Mouse (Mus musculus): Measurements from ENCODE around the gene Gtf2h5. TPM values are rescaled to one million over a fixed set of nuclear protein-coding genes. Genes with fewer than 3 reads are reported as not detected.

Gene Gtf2h5
- total RNA-seq (2022) = 10 to 100 TPM; 72.6 to 91.7 (median 76.8) TPM

DNA sequence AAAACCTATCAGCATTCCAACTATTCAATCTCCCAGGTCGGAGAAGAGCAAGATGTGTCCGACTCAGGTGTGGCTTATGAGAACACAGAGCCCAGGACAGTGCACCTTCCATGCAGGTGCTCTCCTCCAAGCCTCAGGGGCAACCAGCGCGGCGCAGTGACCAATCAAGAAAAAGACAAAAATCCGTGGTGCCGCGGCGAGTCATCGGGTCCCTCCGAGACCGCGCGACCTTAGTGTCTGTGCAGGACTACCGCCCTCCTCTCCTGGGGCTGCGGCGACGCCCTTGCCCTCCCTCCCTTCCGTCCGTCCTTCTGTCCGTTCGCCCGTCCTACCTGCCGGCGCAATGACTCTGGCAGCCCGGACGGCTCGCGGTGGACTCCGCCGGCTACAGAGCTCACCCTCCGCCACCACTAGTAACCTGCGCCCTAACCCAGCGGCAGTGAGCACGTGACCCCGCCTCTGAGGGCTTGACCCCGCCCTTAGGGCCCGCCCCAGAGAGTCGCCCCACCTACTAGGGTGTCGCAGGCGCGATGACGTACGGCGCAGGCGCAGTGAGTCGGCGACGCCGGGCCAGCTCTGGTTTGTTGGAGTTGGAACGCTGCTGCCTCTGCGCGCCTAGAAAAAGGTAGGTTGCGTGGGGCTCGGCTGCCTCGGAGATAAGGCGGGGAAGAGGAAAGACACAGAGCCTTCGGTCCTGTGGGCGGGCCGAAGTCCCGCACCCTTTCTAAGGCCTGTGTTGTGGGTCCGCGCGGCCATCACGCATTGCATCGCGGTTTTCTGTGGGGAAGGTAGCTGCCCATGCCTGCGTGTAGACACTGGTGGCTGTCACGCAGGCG, at the start of gene Gtf2h5, which contains the start of gene Serac1:
TSS of gene Gtf2h5 (plus strand) at position 500 of the 836 bp plus-strand sequence.
TSS of gene Serac1 (minus strand) at position 455 of the 836 bp plus-strand sequence.
- DNase-seq = peak; percentile 97

DNA sequence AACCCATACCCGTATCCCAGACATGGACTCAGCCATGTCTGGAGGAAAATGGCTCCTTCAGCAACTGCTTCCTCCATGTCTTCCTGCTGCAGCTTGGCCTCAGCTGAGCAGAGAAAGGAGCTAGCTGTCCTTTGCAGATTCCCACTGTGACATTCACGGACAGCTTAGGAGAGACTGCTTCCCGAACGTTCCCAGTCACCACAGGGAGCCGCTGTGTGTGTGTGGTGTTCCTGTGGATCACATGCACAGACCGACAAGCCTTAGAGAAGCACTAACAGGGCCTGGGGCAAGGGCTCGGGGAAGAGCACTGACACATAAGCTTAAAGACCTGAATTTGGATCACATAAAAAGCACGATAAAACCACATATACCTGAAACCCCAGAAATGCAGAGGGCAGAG, 43.9 kb upstream of the Gtf2h5 start:
- no peak for DNase-seq

- DNase-seq = no peak
Measured at GRCm38 (mm10) chr17:6036458-6036857, 43.1 kb upstream of the Gtf2h5 start.

DNA sequence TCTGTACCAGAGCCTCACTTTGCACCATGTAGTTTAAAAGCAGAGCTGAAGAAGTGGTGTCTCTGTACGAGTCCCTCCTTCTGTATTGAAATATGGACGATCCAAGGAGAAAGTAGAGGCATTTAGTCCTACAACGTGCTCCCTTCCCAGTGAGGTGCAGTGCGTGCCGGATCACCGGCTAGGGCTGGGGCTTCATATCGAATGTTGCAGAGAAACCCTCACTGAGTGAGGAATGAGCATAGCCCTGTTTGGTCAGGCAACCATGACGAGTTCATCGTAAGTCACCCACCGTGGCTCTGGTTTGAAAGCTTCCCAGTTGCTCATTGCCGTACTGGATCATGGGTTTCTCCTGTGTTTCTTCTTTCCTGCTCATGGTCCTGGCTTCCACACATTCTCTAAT, 42.7 kb upstream of the Gtf2h5 start:
- no peak for DNase-seq

DNA sequence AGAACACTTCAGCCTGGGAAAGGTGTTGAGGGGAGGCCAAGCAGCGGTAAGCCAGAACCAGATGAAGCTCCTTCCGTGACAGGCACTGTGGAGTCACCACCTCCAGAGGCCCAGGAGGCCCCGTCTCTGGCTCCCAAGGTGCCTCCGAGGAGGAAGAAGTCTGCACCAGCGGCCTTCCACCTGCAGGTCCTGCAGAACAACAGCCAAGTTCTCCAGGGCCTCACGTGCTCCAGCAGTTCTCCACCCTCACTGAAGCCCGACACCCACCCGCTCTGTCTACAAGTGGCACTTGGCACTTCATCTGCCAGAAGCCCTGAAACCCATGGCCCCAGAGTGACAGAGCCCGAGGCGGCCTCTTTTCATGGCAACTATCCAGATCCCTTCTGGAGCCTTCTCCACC, 42.1 kb upstream of the Gtf2h5 start:
- no peak for DNase-seq

- no peak for DNase-seq
Measured at GRCm38 (mm10) chr17:6052801-6053200, 26.8 kb upstream of the Gtf2h5 start.

DNA sequence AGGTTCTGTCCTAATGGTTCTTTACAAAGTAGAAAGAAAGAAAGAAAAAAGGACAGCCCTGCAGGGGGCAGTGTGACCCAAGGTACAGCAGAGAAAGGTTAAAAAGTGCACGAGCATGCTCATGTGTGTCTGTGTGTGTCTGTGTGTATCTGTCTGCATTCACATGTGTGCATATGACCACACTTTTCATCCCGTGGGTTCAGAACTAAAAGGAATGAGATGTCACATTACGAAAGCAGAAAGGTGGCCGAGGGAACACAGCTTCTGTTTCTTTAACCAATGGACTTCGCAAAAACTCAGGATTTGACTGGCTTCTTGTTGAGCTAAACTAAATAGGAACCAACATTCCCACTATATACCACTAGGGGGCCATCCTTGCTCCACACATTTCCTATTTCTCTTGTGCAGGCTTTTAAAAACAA, 24.6 kb upstream of the Gtf2h5 start:
- DNase-seq = no peak

GRCm38 (mm10) chr17:6062793-6063192, 16.8 kb upstream of the Gtf2h5 start:
- DNase-seq = no peak

DNA sequence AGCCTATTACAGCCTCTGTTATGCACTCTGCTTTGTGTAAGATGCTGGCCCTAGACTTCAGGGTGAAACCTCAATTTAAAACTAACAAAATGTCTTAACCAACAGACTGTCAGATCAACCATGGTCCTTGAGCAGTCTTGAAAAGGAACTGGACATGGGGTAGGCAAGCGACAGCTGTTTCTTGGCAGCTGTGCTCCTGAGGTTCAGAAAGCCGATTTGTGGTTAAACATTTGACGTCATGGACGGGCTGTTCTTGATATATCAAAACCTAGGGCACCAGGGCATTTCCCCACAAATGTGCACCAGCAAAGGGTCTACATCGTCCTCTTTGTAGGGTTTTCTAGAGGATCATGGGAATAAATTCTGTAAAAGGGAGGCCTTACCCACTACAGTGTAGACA, 16.1 kb upstream of the Gtf2h5 start:
- no peak for DNase-seq

DNA sequence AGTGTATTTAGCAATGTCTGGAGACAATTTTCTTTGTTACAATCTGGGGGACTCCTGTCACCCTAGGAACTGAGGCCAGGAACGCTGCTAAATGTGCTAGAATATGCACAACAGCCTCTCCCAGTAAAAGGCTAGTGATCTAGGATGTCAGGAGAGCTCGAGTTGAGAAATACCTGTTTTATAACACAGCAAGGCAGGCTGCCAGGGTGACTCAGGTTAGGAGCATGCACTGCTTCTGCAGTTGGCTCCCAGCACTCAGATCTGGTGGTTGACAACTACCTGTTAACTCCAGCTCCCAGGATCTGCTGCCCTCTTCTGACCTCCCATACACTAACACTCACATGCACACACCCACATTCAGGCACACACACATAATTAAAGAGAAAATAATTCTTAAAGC, 13.6 kb upstream of the Gtf2h5 start:
- peak; percentile 58 for DNase-seq

GRCm38 (mm10) chr17:6067613-6068012, 12.0 kb upstream of the Gtf2h5 start:
- no peak for DNase-seq

DNA sequence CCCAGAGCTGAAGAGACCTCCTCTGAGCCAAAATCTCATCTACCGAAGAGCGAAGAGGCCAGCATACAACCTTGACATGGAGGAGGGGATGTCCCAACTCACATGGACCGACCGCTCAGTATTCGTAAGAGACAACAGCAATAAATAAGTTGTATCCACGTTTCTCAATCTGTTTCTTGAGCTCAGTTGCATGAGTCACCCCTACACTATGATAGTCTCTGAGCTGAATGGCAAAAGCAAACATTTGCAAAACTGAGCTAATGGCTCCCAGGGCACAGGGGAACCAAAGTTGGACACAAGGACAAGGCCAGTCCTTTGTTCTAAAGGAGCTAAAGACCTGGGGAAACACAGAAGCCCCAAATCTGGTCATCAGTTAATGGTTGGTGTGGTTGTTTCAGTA, 9.7 kb upstream of the Gtf2h5 start:
- DNase-seq = peak; percentile 58

DNA sequence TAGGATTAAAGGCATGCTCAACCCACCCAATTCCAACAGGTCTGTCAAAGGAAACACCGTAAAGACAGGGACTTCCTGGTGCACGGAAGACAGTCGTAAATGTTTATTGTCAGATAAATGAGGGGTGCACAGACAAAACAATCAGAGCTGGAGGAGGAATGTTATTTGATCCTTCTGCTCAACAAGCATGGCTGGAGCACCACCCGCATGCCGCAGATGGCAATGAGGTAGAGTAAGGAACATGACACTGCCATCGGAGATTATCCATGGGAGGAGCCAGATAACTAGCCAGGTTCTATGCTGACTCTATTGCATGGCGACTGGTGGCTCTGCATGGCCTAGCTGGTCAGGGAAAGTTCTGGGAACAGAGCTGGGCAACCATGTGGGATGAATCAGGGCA, 6.2 kb upstream of the Gtf2h5 start:
- DNase-seq = no peak

DNA sequence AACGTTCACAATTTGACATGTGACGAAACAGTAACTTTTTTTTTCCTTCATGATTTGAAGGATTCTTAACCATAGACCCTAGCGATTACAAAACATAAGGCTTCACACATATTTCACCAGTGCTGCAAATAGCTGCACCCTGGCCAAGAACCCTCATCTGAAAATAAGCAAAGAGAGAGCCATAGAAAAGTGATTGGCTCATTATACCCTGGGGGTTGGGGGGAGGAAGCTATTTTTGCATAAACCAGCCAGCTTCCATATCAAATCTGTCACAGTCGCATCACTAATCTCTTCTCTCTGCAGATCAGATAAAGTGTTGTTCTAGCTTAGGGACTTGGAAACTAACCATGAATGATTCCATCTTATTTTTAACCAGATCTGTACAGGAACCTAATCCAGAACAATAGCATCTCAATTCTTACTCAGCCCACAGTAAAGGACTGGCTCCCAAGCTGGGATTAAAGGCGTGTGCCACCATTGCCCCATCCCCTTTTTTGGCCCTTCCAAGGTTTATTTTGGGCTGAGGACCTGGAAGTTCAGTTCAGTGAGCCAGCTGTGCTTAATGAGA, 3.8 kb downstream of the Gtf2h5 start:
- DNase-seq = no peak

- no peak for DNase-seq
Measured at GRCm38 (mm10) chr17:6091604-6092003, 12.0 kb downstream of the Gtf2h5 start.

- DNase-seq = no peak
Measured at GRCm38 (mm10) chr17:6095579-6095978, 16.0 kb downstream of the Gtf2h5 start.

DNA sequence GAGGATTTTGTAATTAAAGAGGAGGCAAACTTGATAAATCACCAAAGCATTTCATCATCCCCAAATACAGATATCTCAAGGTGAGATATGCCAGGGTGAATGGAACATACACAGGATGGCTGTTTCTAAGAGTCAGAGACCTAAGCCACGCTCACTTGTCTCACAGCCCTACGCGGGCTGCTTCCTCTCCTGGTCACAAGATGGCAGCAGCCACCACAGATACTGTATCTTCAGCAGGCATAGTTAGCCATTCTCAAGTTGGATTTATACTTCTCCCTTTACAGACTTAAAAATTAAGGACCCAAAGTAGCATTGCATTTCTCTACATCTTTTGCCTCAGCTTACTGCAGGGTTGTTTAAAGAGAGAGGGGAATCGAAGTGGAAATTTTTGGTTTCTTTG, 18.3 kb downstream of the Gtf2h5 start:
- peak; percentile 27 for DNase-seq

- DNase-seq = no peak
Measured at GRCm38 (mm10) chr17:6102287-6102686, 22.7 kb downstream of the Gtf2h5 start.

GRCm38 (mm10) chr17:6103566-6103965, 24.0 kb downstream of the Gtf2h5 start:
- DNase-seq = no peak

DNA sequence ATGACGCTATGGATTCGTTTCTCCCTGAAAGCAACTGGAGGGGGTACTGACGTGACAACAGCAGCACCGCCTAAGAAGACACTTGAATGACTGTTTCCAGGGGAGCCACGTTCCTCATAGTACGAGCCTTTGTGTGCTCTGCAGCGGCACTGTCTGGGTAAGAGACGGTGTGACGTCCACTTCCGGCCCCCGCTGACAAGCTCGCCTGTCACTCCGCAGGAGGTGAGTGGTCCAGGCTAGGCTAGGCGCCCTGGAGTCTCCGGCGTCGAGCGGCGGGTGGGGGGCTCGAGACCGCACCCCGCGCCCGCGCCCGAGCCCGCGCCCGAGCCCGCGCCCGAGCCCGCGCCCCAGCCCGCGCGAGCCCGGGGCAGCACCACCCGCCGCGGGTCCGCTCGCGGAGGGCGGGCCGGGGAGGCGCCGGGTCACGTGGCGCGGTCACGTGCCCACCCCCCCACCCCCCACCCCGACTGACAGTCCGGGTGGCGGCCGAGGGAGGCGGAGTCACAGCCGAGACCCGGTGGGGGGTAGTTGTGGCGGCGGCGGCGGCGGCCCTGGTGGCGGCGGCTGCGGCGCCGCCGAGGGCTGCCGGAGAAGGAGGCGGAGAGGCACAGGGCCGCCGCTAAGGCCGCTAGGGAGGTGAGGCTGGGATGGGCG, 26.9 kb downstream of the Gtf2h5 start, which contains the start of gene Tulp4:
TSS of gene Tulp4 (plus strand) at position 77 of the 654 bp plus-strand sequence.
- peak; percentile 78 for DNase-seq

GRCm38 (mm10) chr17:6107015-6107601, 27.5 kb downstream of the Gtf2h5 start:
- DNase-seq = peak; percentile 28

DNA sequence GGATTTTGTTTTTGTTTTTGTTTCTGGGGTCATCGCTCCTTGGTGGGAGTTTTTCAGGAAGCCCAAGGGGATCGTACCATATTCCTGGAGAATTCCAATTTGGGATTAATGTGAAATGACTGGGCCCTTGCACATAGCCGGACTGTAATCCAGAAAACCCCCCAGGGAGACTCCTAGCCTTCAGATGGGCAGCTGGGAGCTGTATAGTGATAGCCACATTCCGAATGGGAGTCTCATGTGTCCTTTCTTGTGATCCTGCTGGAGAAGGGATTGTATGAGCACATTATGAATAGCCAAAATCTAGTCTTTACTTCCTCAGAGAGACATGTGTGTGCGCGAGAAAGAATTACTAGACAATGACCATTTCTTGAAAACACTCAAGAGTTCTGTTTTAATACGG, 28.6 kb downstream of the Gtf2h5 start:
- DNase-seq = no peak

DNA sequence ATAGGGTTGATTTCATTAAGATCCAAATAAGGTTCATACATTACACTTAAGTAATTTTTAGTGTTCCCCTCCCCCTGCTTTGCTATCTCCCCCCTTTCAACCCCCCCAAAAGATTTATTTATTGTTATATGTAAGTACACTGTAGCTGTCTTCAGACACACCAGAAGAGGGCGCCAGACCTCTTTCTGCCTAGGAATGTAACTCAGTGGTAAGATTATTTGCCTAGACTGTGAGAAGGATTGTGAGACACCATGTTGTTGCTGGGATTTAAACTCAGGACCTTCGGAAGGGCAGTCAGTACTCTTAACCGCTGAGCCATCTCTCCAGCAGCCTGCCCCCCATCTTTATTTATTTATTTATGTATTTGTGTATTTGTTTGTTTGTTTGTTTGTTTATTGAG, 31.4 kb downstream of the Gtf2h5 start:
- no peak for DNase-seq
